Mouse (Mus musculus) thymus, postnatal 0 days (tissue): ENCODE measurements at regions not wholly inside any gene's neighbourhood (a gene's known extent, or its start where the extent isn't known, plus 50 kb on each side); places are given as distances from the start of the nearest gene placed in this dataset.
A peak's percentile ranks its signal among the peaks of the same experiment; 100 is the strongest.

Experiments used
- DNase-seq: peaks from one replicate; pipeline ENCODE4 v3.0.0-alpha.2; 2015; ENCODE audit warnings: low spot score

GRCm38 (mm10) chr12:106479067-106479877 lies 469.2 kb downstream of the Vrk1 start:
- DNase-seq = no peak

DNA sequence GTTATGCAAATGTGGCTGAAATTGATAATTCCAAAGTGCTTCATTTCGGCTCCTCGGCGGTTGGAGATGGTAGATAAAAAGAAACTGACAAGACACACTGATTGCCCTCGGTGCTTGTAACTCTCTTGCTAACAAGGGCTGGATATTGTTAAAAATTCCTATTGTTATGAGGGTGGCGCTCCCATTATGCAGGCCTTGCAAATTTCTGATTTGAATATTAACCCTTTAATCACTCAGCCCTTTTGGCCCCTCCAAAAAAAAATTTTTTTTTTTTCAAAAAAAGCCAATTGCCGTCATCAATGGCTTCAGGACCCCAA lies 469.8 kb downstream of the Vrk1 start:
- no peak for DNase-seq

DNA sequence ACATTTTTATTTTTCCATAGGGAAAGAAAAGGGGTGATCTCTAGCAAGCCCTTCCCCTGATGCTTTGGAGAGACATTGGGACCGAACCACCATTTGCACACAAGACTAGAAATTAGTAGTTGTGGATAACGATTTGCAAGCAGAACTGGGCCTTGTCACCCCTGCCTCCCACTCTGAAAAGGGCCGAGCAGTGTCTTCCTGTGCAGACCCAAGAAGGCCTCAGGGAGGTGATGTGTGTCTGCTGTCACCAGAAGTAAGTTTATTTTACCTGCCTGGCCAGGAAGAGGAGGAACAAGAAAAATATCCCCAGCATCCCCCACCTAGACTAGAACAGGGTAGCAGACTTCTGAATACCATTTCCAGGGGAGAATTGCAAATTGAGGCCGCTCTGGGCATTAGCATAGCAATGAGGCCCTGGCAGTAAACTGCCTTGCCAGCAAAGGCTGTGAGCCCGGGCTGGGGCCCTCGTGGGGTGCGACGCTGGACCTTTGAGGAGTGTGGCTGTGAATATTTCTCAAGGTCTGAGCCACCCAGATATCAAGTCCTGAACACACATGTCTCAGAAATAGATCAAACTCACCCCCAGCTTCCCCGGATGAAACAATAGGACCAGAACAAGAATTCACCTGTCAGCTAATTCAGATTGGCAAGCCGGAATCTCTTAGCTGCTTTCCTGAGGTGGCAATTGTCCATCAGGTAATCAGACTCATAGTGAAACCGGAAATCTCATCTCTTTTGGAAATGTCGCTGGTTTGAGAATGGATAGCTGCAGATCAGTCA lies 470.4 kb downstream of the Vrk1 start:
- no peak for DNase-seq

DNA sequence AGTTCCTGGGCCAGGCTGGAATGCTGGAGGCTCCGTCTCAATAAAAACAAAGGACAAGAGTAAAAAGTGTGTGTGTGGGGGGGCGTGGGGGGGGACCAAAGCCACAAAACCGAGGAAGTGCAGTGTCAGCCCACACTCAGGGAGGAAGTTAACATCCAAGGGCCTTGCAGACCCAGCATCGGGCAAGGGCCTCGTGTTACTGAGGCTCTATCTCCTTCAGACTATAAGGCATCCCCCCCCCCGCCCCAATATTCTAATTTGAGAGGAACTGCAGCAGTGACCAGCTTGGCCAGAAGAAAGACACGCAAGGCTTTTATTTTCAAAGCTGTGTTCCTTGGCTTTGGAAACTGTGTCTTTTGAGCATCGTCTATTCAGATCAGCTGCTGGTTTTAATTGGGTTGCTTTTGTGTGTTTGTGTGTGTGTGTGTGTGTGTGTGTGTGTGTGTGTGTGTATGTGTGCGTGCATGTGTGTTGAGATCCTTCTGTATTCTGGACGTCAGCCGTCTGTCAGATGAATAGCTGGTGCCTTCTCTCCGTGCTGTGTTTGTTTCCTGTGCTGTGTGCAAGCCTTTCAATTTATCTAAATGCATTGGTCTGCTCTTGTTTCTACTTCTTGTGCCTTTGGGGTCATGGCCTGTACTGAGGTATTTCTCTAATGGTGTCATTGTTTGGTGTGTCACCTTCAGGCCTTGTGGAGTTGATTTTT lies 491.7 kb downstream of the Vrk1 start:
- DNase-seq = peak; percentile 15

GRCm38 (mm10) chr12:106504285-106504684 lies 494.3 kb downstream of the Vrk1 start:
- no peak for DNase-seq

GRCm38 (mm10) chr12:106514057-106514456 lies 504.0 kb downstream of the Vrk1 start:
- no peak for DNase-seq

- no peak for DNase-seq
Measured at GRCm38 (mm10) chr12:106515257-106515788, 505.3 kb downstream of the Vrk1 start.

DNA sequence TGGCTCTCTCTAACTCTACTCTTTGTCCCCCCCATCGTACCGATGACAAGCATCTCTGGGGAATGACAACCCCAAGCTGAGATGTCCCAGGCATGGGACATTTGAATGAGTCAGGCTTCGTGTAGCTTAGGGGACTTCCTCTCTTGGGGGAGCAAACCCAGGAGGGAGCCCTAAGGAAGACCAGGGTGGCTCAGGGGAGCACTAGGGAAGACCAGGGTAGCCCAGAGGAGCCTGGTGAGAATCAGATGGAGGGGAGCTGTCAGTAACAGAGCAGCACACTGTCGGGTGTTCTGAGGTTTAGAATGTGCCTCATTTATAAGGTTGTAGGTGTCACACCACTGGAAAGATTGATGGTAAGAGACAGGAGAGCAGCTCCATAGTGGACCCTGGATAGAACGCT lies 509.1 kb downstream of the Vrk1 start:
- DNase-seq = no peak

- DNase-seq = no peak
Measured at GRCm38 (mm10) chr12:106524411-106524810, 514.4 kb downstream of the Vrk1 start.

GRCm38 (mm10) chr12:106527116-106527515 lies 517.1 kb downstream of the Vrk1 start:
- no peak for DNase-seq

GRCm38 (mm10) chr12:106527699-106528434 lies 517.8 kb downstream of the Vrk1 start:
- DNase-seq = peak; percentile 9

GRCm38 (mm10) chr12:106528521-106528920 lies 518.5 kb downstream of the Vrk1 start:
- no peak for DNase-seq

DNA sequence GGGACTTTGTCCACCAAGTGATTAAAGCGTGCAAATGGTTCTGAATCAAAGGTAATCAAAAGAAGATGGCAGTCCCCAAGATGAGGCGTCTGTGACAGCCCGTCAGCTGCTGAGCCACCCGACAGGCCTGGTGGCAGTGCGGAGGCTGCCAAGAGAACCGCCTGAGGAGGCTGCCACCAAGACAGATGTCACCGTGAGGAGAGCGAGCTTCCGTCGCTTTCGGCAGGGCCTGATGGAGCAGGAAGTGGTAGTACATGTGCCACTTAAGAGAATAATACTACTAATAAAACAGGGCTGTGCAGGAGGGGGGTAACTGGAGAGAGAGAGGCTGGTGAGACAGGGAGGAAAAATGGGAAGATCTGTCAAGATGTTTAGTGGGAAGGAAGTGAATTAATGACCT lies 519.1 kb downstream of the Vrk1 start:
- peak; percentile 71 for DNase-seq

DNA sequence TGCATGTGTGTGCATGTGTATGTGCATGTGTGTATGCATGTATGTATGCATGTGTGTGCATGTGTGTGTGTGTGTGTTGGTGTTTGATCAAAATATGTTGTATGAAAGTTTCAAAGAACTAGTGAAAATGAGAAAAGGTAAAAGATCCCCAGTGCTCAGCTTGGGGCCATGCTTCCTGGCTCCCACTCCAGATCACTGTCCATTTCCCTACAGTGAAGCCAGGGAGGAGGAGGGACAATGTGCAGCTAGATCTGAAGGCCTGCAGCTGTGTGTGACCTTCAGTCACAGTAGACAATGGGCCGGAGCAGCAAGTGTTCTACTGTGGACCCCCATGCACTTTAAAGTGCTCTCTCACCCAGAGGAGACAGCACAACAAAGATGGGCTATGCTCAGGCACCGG lies 525.1 kb downstream of the Vrk1 start:
- no peak for DNase-seq

GRCm38 (mm10) chr12:106535628-106536288 lies 525.7 kb downstream of the Vrk1 start:
- no peak for DNase-seq

DNA sequence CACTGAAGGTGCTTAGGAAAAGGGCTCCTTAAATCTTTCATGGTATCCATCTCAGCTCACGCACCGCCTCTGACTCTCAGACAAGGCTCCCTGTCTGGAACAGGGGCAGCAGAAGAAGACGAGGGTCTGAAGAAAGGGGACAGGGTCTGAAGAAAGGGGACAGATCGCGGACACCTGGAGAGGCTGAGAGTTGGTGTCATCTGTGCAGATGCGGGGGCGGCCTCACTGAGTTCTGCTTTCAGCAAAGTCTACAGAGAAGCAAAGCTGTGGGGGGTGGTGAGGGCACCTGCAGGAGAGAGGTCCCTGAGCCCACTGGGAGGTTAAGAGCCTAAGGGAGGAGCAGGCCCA lies 526.2 kb downstream of the Vrk1 start:
- peak; percentile 30 for DNase-seq

DNA sequence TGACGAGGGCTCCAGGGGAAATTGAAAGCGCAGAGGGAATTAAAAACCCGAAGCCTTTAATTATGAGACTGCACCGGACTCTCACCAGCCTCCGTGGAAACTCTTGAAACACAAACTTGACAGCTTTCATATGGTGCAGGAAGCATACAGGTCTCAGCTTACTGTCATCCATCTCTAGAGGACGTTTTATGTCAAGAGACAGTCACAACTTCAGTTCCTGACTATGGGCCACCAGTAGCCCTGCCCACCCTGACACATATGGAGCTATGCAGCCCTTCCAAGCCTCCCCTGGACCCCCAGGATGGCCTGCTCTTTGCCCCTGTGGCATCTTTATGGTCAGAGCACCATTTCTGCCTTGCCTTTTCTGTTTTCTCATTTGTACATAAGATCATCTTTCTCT lies 530.0 kb downstream of the Vrk1 start:
- no peak for DNase-seq

GRCm38 (mm10) chr12:106559566-106559965 lies 549.5 kb downstream of the Vrk1 start:
- no peak for DNase-seq

GRCm38 (mm10) chr12:106565263-106565681 lies 555.2 kb downstream of the Vrk1 start:
- peak; percentile 66 for DNase-seq

DNA sequence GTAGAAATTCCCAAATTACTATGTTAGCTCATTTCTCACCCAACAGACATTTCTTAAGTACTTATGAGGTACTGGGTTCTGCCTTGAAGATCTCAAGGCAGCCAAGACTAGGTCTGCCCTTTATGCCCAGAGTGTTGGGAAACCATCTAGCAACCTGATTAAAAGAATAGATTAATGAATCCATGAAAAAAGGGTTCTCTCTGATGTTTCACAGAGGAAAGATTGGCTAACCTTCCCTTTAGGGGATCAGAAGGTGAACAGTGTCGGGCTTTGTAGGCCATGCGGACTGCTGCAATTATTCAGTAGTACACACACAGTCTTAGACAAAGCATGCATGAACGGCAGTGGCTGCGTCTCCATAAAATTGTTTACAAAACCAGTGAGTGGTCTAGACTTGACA lies 556.3 kb downstream of the Vrk1 start:
- no peak for DNase-seq

DNA sequence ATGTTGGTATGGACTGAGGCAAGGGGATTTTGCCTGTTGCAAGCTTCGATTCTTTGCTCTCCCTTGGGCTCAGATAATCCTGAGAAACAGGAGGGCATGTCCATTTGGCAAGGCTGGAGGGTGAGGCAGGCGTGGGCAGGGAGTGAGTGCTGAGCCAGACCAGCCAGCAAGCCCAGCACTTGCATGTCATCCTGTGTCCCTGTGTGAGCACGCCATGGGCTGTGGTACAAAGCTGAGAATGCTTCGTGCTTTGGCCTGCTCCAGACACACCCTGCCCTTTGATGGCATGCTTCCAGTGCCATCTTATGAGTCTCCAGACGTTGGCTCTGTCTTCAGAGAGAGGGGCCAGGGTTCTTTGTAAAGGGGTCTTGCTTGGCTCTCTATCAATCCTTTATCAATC lies 557.1 kb downstream of the Vrk1 start:
- DNase-seq = no peak
